Mouse (Mus musculus) liver, adult 2 months (tissue): ENCODE data around the gene Ctsd. TPM values are rescaled to one million over a fixed set of nuclear protein-coding genes. Genes with fewer than 3 reads are reported as not detected.
A peak's percentile ranks its signal among the peaks of the same experiment; 100 is the strongest.

ENCODE experiments used
- DNase-seq: peaks from one replicate; pipeline ENCODE4 v3.0.0-alpha.2; 2011; ENCODE audit warnings: low read depth, low spot score; ENCODE audit errors: extremely low read depth
- H3K27ac ChIP-seq: fragments of 200-500 bp; replicated peaks from 2 replicates; pipeline ENCODE4 v1.5.1; 2012; ENCODE audit warnings: low read depth, mild to moderate bottlenecking, control low read depth, inconsistent platforms, low read length; ENCODE audit not compliant: insufficient read depth
- H3K27me3 ChIP-seq: fragments of 200-500 bp; 2 replicates; pipeline ENCODE4 v1.6.1; 2012; ENCODE audit warnings: mild to moderate bottlenecking, moderate library complexity, low read length, inconsistent platforms; ENCODE audit not compliant: control insufficient read depth, insufficient read depth
- H3K36me3 ChIP-seq: fragments of 200-500 bp; 2 replicates; pipeline ENCODE4 v1.6.1; 2012; ENCODE audit warnings: low read length, inconsistent platforms; ENCODE audit not compliant: control insufficient read depth, insufficient read depth
- H3K4me1 ChIP-seq: fragments of 200-500 bp; 2 replicates; pipeline ENCODE4 v1.6.1; 2011; ENCODE audit warnings: low read length; ENCODE audit not compliant: control insufficient read depth, insufficient read depth
- H3K4me3 ChIP-seq: fragments of 200-500 bp; 2 replicates; pipeline ENCODE4 v1.5.1; 2011; ENCODE audit warnings: low read depth, mild to moderate bottlenecking, control low read depth, low read length, moderate library complexity; ENCODE audit not compliant: insufficient read depth
- H3K79me2 ChIP-seq: fragments of 200-500 bp; 2 replicates; pipeline ENCODE4 v1.6.1; 2012; ENCODE audit warnings: inconsistent platforms, mild to moderate bottlenecking, low read length, moderate library complexity; ENCODE audit not compliant: control insufficient read depth, insufficient read depth
- H3K9ac ChIP-seq: fragments of 200-500 bp; 2 replicates; pipeline ENCODE4 v1.6.1; 2012; ENCODE audit warnings: low read depth, mild to moderate bottlenecking, control low read depth, inconsistent platforms, low read length
- CTCF ChIP-seq: fragments of 200-500 bp; IDR thresholded peaks from 2 replicates; pipeline ENCODE4 v1.5.1; 2011; ENCODE audit warnings: low read depth, low read length, control low read depth
- POLR2A ChIP-seq: fragments of 200-500 bp; IDR thresholded peaks from 2 replicates; pipeline ENCODE4 v1.6.1; 2011; ENCODE audit warnings: low read length, control low read depth; ENCODE audit not compliant: insufficient read depth; ENCODE audit errors: extremely low read depth
- WGBS: fragments of 180-500 bp; shearing (Covaris S2); methylation state at CpG from one replicate; pipeline ENCODE4 v1.1.7; 2018; 5-methylcytosine and 5-hydroxymethylcytosine counted together
- polyA plus RNA-seq: library from polyadenylated mRNA; depleted of rRNA; stranded (reverse); fragments of >200 nt; gene quantifications from 2 replicates; pipeline ENCODE4 v1.2.3, GENCODE M21; 2012
- total RNA-seq: library from RNA; depleted of rRNA; stranded (reverse); fragments of >200 nt; gene quantifications from 2 replicates; pipeline ENCODE4 v1.2.3, GENCODE M21; 2014

Ctsd gene
- total and polyA plus RNA-seq, 2 experiments, result 215 to 444 TPM

- 67% methylated on average over 5 of the region's 5 CpGs for WGBS
- Histone ChIP-seq H3K9ac (no peak overlapping the region), H3K79me2 (no peaks in the 10 kb centered on the region), H3K4me3 (no peak overlapping the region), H3K27me3 (no peaks in the 10 kb centered on the region), H3K27ac (no peak overlapping the region), H3K4me1 (no peaks in the 10 kb centered on the region), H3K36me3 (no peaks in the 10 kb centered on the region)
- DNase-seq, result peak; percentile 15
- TF ChIP-seq POLR2A (no peak), CTCF (no peak)
Observed at GRCm38 (mm10) chr7:142353854-142354253, 34.0 kb downstream of the Ctsd start.

GRCm38 (mm10) chr7:142351569-142351968 is 36.3 kb downstream of the Ctsd start:
- H3K4me1 ChIP-seq, result no peaks in the 10 kb centered on the region
- H3K27ac ChIP-seq, result no peak overlapping the region

GRCm38 (mm10) chr7:142349308-142349961 is 38.4 kb downstream of the Ctsd start:
- H3K4me3 ChIP-seq, result no peak overlapping the region
- no peaks in the 10 kb centered on the region for H3K79me2 ChIP-seq
- H3K36me3 ChIP-seq, result no peaks in the 10 kb centered on the region
- no peak for TF ChIP-seq POLR2A
- no peak for TF ChIP-seq CTCF
- H3K27me3 ChIP-seq, result no peaks in the 10 kb centered on the region
- no peak overlapping the region for H3K9ac ChIP-seq
- no peaks in the 10 kb centered on the region for H3K4me1 ChIP-seq
- WGBS, result 54% methylated on average over 9 of the region's 9 CpGs
- no peak for DNase-seq
- no peak overlapping the region for H3K27ac ChIP-seq

More at GRCm38 (mm10) chr7:142351569-142351968, 36.3 kb downstream of the Ctsd start:
- WGBS, result 72% methylated on average over 5 of the region's 5 CpGs
- no peak for DNase-seq
- no peak overlapping the region for H3K9ac ChIP-seq
- no peaks in the 10 kb centered on the region for H3K79me2 ChIP-seq
- TF ChIP-seq CTCF, result no peak
- TF ChIP-seq POLR2A, result no peak
- no peaks in the 10 kb centered on the region for H3K36me3 ChIP-seq
- H3K27me3 ChIP-seq, result no peaks in the 10 kb centered on the region
- H3K4me3 ChIP-seq, result no peak overlapping the region

GRCm38 (mm10) chr7:142347542-142347941 is 40.3 kb downstream of the Ctsd start:
- Histone ChIP-seq H3K27ac (no peak overlapping the region), H3K4me1 (no peaks in the 10 kb centered on the region), H3K27me3 (no peaks in the 10 kb centered on the region), H3K36me3 (no peaks in the 10 kb centered on the region), H3K9ac (no peak overlapping the region), H3K79me2 (no peaks in the 10 kb centered on the region), H3K4me3 (no peak overlapping the region)
- no peak for DNase-seq
- TF ChIP-seq POLR2A, result no peak
- no peak for TF ChIP-seq CTCF
- WGBS, result 68% methylated on average over 4 of the region's 4 CpGs

- TF ChIP-seq POLR2A (no peak), CTCF (no peak)
- DNase-seq, result peak; percentile 17
- no peaks in the 10 kb centered on the region for H3K4me1 ChIP-seq
- no peak overlapping the region for H3K4me3 ChIP-seq
- no peaks in the 10 kb centered on the region for H3K27me3 ChIP-seq
- no peak overlapping the region for H3K9ac ChIP-seq
- no peak overlapping the region for H3K27ac ChIP-seq
- no peaks in the 10 kb centered on the region for H3K79me2 ChIP-seq
- no peaks in the 10 kb centered on the region for H3K36me3 ChIP-seq
- 70% methylated on average over 3 of the region's 3 CpGs for WGBS
Observed at GRCm38 (mm10) chr7:142342247-142342640, 45.6 kb downstream of the Ctsd start.

GRCm38 (mm10) chr7:142341564-142342246 is 46.1 kb downstream of the Ctsd start:
- no peak for DNase-seq
- Histone ChIP-seq H3K9ac (no peak overlapping the region), H3K4me3 (no peak overlapping the region), H3K79me2 (no peaks in the 10 kb centered on the region), H3K36me3 (no peaks in the 10 kb centered on the region), H3K27ac (no peak overlapping the region), H3K4me1 (no peaks in the 10 kb centered on the region), H3K27me3 (no peaks in the 10 kb centered on the region)
- TF ChIP-seq POLR2A (no peak), CTCF (no peak)
- WGBS, result 56% methylated on average over 10 of the region's 10 CpGs
